Mouse (Mus musculus): ENCODE measurements at regions not wholly inside any gene's neighbourhood (a gene's known extent, or its start where the extent isn't known, plus 50 kb on each side); places are given as distances from the start of the nearest gene placed in this dataset.

- no peak for DNase-seq
Measured at GRCm38 (mm10) chr7:137888731-137889130, 451.3 kb downstream of the Glrx3 start.

- DNase-seq, result no peak
Measured at GRCm38 (mm10) chr7:137906424-137907060, 469.1 kb downstream of the Glrx3 start.

DNA sequence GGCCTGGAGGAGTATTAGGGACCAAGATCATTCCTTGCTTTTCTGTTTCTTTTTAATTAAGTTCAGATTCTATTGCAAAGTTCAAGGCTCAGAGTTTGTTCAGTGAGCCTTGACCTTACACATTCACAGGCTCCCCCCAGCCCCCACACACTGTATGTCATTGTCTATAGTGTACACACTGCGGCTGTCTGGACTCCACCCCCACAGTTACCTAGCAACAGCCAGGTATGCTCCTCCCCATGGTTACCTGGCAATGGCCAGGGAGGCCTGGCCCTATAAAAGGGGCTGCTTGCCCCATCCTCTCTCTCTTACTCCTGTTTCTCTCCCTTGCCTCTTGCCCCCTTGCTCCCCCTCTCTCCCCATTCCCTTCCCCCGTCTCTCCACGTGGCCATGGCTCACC is 472.0 kb downstream of the Glrx3 start:
- DNase-seq, result no peak

DNA sequence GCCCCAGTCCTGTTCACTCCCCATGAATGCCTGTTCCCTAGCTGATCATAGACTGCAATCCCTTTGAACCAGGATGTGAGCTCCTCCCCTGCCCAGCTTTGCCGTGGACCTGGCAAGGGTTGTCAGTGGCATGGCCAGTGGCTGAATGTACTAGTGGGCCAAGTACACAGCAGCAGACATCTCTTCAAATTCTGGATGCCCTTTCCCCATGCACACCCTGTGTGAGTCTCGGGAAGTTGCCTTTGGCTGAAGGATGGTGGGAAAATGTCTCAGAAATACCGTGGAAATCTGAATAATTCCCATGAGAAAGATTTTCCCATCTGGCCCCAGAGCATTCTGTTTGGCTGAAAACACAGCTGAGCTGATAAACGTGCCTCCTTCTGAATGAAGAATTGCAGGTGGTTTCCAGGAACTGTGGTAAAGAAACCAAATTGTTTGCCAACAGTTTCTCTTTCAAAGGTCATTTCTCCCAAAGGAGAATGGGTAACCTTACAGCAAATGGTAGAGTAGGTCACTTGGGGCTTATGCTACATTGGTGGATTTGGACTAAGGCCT is 476.2 kb downstream of the Glrx3 start:
- no peak for DNase-seq

GRCm38 (mm10) chr7:137914506-137914905 is 477.1 kb downstream of the Glrx3 start:
- DNase-seq, result no peak

DNA sequence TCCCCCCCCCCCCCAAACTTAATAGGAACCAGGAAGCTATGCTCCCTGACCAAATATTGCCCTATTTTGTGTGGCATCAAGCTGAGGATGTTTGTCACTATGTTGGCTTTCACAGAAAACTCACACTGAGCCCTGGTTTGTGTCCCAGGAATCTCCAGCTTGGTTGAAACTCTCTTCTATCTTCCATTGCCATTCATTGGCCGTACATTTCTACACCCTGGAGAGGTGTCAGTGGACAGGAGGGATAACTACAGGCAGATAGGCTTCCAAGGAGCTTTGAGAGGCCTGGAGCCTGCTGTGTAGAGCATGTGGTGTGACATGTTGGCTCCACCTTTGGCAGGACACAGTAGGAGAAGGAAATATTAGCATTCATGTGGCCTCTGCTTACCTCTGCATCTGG is 478.9 kb downstream of the Glrx3 start:
- no peak for DNase-seq

DNA sequence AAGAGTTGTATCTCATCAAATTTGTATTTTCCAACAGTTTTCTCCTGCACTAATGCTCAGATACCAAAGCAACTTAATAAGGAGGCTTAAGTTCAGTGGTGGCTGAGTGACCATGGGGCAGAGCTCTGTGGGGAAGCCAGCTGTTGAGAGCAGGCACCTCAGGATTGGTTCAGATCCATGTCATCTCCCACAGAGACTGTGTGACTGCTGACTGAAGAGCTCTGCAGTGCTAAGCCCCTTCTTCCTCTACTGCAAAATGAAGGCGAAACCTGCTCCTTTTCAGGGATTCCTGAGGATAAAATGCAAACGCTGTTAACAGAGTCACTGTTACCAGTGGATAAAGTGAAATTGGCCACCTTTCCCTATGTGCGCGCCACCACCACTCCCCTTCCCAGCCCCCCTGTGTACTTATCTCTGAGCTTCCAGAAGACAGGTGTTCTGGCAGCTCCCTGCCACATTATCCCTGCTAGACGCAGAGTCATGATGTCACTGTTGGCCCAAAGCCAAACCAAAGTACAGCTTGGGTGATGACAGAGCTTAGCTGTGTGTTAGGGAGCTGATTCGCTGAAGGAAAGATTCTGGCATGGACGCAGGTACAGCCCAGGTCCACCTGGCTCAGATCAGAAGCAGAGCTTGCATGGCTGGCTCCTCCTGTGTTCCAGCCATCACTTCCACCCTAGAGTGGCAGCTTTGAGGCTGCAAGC is 472.9 kb downstream of the Tcerg1l start:
- peak; percentile 42 for DNase-seq

DNA sequence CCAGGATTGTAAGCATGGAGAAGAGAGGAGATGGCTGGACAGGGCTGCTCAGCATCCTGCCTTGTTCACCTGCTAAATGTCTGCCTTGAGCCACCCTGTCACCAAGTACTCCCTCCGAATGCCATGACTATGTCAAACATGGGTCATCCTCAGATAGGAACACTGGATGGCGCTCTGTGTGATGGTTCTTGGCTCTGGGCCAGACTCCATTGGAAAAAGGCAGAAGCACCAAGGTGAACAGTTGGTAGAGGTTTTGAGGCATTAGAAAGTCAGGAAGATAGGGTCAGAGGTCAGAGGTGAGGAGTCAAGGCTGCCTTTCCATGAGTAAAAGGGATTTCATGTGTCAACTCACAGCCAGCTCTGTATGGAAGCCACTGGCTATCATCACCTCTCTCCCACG is 471.9 kb downstream of the Tcerg1l start:
- DNase-seq, result no peak

GRCm38 (mm10) chr7:137927371-137927770 is 470.2 kb downstream of the Tcerg1l start:
- DNase-seq, result no peak

GRCm38 (mm10) chr7:137930200-137930599 is 467.3 kb downstream of the Tcerg1l start:
- DNase-seq, result no peak

- no peak for DNase-seq
Measured at GRCm38 (mm10) chr7:137935896-137936295, 461.6 kb downstream of the Tcerg1l start.

GRCm38 (mm10) chr7:137939116-137939515 is 458.4 kb downstream of the Tcerg1l start:
- DNase-seq, result no peak

- no peak for DNase-seq
Measured at GRCm38 (mm10) chr7:137940084-137940483, 457.4 kb downstream of the Tcerg1l start.

DNA sequence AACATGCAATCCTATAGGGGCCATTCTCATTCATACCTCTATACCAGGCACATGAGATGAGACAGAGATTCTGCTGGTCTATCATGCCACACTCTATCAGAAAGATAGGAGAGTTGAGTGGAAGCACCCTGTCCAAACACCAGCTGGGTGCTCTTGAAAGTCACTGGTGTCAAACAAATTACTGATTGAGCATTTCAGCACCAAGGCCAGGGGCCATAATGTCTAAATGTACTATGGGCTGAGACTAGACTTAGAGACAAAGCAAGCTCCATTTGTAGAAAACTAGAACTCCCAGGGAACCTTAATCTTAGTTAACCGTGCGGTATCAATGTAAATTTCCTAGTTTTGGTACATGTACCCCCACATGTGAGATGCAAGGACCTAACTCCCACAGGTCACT is 452.5 kb downstream of the Tcerg1l start:
- DNase-seq, result no peak

DNA sequence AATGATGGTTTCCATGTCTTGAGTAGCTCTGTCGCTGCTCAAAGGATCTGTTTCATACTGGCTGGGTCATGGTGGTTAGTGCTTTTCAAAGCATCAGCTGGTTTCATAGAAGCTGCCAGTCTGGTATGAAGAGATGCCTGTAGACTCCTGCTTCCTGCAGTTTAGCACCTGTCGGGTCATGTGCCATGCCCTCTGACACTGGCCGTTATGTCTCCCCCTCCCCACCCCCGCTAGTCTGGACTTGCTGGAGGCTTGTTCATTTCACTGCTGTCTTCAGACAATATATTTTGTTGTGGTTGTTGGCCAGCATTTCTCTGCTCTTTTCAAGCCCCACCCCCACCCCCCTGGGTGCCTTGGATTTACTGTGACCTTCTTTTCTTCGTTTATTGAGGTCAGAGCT is 450.1 kb downstream of the Tcerg1l start:
- DNase-seq, result no peak

DNA sequence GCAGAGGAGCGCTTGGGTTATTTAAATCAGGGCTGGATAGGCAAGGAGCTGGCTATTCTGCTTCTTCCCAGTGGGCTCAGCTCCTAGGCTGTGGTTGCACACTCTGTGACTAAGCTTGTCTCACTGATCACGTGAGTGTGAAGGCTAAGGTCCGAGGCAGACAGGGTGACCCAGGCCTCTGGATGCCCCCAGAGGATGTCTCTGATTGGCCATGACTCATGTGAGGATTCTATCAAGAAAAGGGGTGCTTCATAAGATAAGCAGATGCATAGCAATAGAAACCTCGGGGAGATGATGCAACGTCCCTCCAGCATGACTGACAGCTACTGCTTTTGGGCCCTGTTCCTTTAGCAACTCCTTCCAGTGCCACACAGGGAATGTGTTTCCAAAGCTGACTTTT is 440.2 kb downstream of the Tcerg1l start:
- no peak for DNase-seq

GRCm38 (mm10) chr7:137957848-137958247 is 439.7 kb downstream of the Tcerg1l start:
- DNase-seq, result no peak

- DNase-seq, result no peak
Measured at GRCm38 (mm10) chr7:137963470-137964095, 433.9 kb downstream of the Tcerg1l start.

GRCm38 (mm10) chr7:137974705-137975104 is 422.8 kb downstream of the Tcerg1l start:
- DNase-seq, result no peak

DNA sequence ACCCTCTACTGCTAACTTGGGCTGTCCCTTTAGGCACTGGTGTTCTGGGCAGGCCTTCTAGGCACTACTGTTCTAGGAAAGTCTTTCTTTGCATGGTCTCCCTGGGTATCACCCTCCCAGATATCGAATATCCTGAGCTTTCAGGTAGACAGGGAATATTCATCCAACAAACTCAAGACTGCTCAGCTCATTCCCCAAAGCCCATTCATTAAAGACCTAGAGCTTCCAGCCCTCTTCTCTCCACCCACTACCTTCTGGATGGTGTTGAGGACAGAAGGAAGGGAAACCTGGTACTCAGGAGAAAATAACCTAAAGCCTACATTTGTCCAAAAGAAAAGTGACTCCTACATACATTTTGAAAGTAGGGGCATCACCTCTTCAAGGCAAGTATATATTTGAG is 420.0 kb downstream of the Tcerg1l start:
- DNase-seq, result no peak

GRCm38 (mm10) chr7:137979361-137979760 is 418.2 kb downstream of the Tcerg1l start:
- no peak for DNase-seq

- DNase-seq, result no peak
Measured at GRCm38 (mm10) chr7:138005806-138006205, 391.7 kb downstream of the Tcerg1l start.

DNA sequence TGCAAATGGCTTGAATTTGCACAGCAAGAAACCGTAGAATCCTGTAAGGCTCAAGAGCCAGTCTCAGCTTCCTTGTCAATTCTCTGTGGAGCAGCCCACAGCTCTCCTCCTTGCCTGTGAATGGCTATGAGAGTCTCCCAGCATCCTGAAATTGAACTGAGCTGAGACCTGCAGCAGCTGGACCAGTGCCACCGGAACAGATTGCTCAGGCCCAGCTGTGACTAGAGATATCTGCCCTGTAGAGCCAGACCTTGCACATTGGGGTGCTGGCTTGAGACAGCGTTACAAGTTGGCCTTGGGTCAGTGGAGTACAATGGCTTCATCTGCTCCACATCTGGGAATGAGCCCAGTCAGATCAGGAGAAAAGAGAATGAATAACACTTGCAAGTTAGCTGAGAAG is 390.6 kb downstream of the Tcerg1l start:
- peak; percentile 34 for DNase-seq

- no peak for DNase-seq
Measured at GRCm38 (mm10) chr7:138008601-138009000, 388.9 kb downstream of the Tcerg1l start.

Measured in right cerebral cortex, postnatal 4 days (tissue).